Mouse (Mus musculus) ES-Bruce4 (cell line): ENCODE measurements around the gene Ube2z.

Source experiments
- CTCF ChIP-seq: IDR thresholded peaks from one replicate; pipeline ENCODE4 v1.8.1; 2011; ENCODE audit warnings: low read depth, low read length
- EP300 ChIP-seq: IDR thresholded peaks from 2 replicates; pipeline ENCODE4 v1.6.1; 2011; ENCODE audit warnings: low read depth, low read length; ENCODE audit not compliant: insufficient read depth
- POLR2A ChIP-seq: IDR thresholded peaks from one replicate; pipeline ENCODE4 v1.8.1; 2011; ENCODE audit warnings: low read length; ENCODE audit not compliant: insufficient read depth

DNA sequence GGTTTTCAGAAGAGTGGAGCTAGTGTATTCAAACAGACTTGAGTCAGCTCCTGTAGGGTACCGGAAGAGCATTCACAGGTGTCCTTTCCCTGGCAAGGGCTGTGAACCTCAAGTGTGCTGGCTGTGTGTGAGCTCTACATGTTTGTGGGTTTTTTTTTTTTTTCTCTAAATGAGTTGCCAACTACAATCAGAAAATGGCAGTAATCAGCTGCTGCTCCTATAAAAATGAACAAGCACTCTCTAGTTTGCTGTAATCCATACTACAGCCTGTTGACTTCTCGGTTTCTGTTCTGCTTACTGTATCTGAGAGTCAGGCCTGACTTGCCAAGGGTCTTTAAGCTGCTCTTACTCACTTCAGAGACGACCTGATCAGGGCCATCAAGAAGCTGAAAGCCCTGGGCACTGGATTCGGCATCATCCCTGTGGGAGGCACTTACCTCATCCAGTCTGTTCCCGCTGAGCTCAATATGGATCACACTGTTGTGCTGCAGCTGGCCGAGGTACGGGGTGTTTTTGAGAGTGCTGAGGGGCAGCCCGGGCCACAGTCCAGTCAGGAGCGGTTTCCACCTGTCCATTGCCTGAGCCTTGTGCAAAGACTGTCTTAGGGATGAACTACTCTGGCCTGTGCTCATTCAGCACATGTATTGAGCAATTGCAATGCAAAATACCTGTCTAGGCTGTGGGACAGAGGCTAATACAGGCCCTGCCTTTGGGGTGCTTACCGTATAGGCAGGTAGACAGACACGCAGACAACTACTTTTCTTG lies 20.2 kb downstream of the Ube2z start:
- no peak for TF ChIP-seq CTCF
- TF ChIP-seq EP300: peak; percentile 39; the same call in 1 of the 2 replicates
- TF ChIP-seq POLR2A: no peak
